Mouse (Mus musculus) cortical plate, adult 2 months (tissue): ENCODE data around the gene Mepce.
"Not testable (repeated sequence)": the region's sequence is repeated elsewhere in the genome, so short reads cannot be mapped to it uniquely, and the experiment has no call there.

Experiments used
- CTCF ChIP-seq: fragments of 200-500 bp; IDR thresholded peaks from 2 replicates; pipeline ENCODE4 v1.5.1; 2011; ENCODE audit warnings: mild to moderate bottlenecking, control low read depth, low read length; ENCODE audit not compliant: insufficient read depth; ENCODE audit errors: extremely low read depth
- POLR2A ChIP-seq: fragments of 200-500 bp; IDR thresholded peaks from 2 replicates; pipeline ENCODE4 v1.6.1; 2011; ENCODE audit warnings: mild to moderate bottlenecking, low read length, control low read depth; ENCODE audit not compliant: insufficient read depth; ENCODE audit errors: extremely low read depth

DNA sequence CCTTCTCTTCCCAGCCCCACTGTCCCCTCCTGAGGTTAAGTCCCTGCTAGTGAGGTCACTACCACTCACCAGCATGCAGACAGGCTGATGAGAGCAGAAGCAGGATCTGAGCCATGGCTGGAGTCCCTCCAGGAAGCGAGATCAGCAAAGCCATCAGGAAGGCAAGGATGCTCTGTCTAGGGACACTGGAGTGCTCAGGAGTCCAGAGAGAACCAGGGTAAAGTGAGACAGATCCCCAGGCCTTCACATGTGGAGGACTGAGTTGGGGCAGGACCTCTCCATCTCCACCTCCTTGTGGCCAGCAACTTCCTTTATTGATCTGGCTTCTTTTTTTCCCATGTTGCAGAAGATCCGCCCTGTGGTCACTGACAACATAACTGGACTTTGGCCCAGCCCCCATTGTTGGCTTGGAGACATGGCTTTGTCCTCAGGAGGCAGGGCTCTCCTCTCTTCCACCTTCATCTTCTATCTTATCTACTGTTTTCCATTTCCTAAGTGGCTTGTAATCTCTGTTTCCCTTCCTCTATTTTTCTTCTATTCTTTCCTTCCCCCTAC, 48.6 kb upstream of the Mepce start, which contains the start of gene Pilra:
- TF ChIP-seq CTCF, POLR2A: not testable (repeated sequence)
